Mouse (Mus musculus): ENCODE results near the gene Slc47a1. TPM values are rescaled to one million over a fixed set of nuclear protein-coding genes. Genes with fewer than 3 reads are reported as not detected.
"Not testable (repeated sequence)": the region's sequence is repeated elsewhere in the genome, so short reads cannot be mapped to it uniquely, and the experiment has no call there.

Slc47a1 gene
- 4.3 and 9.1 TPM in 2 replicates for polyA plus RNA-seq (2014; fragmentation: Nextera tagmentation; extraction: Ambion mirVana)

DNA sequence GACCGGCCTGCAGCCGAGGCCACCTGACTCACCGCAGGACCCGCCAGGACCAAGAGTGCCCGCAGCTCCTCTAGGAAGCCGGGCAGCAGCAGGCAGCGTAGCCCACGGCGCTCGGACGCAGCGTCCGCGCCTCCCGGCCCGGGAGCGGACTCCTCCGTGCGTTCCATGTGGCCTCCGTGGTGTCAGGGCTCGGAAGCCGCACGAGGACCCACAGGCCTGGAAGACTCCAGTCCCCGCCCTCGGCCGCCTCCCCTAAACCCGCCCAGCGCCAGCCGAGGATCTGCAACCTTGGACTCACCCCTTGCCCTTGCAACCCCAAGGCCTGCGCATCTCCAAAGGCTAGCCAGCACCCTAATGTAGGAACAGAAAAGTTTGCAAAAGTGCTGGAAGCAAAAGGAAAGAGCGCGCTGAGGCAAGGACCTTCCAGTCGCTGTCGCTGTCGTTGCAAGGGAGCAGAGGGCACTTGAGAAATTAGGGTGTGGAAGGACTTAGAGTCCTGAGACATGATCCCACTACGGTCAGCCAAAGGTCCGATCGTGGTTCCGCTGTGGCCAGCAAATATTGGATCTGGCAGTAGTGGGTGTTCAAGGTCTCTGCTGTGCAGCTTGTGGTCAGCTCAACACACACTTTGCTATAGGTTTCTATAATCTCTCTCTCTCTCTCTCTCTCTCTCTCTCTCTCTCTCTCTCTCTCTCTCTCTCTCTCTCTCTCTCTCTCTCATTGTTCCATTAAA lies at the start of gene Slc47a1:
Gene Slc47a1, minus strand, starts transcription at position 465 of the 733 bp plus-strand sequence.
- WGBS = 16% methylated on average over 33 of the region's 39 CpGs
- no peaks in the 10 kb centered on the region for H3K36me3 ChIP-seq (ENCODE audit: control insufficient read depth, insufficient read depth, low read length)
- no peaks in the 10 kb centered on the region for H3K9me3 ChIP-seq (ENCODE audit: control insufficient read depth, low read length)
- H3K9ac ChIP-seq (ENCODE audit: low read depth, low read length) = peak within 1 kb of the TSS; percentile 12; the same call in 1 of the 2 replicates
- no peak within 1 kb of the TSS for H3K27ac ChIP-seq (ENCODE audit: low read depth, low read length)
- no peaks in the 10 kb centered on the region for H3K4me1 ChIP-seq (ENCODE audit: control insufficient read depth, insufficient read depth, low read length)
- no peak for ATAC-seq (ENCODE audit: low FRiP score, low TSS enrichment)
- peak within 1 kb of the TSS; percentile 33 for H3K4me3 ChIP-seq (ENCODE audit: low read length)
- peaks cover 27% of the 10 kb centered on the region for H3K27me3 ChIP-seq (ENCODE audit: control insufficient read depth, insufficient read depth, low read length)
- H3K4me2 ChIP-seq (replicated peaks; ENCODE audit: low read depth, low read length) = peak within 1 kb of the TSS; percentile 52

DNA sequence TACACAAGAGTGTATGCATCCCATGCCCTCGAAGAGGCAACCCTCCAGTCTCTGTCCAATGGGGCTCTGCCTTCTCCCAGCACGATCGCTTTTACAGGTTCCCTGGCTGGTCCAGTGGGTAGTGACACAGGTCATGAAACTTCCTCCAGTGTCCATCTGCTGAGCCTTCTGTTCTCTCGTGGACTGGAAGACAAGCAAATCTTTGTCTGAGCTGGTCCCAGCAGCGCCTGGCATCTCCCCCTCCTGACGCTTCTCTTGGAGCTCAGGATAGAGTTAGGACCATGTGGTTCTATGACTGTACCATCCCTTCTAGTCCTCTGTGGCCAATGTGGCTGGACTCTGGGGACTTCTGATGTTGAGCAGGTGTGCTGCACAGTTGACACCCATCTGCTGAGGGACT lies 41.1 kb upstream of the Slc47a1 start:
- H3K9ac ChIP-seq (ENCODE audit: low read depth, low read length) = no peak overlapping the region
- H3K4me2 ChIP-seq (replicated peaks; ENCODE audit: low read depth, low read length) = no peak overlapping the region
- no peak overlapping the region for H3K27ac ChIP-seq (ENCODE audit: low read depth, low read length)
- H3K4me3 ChIP-seq (ENCODE audit: low read length) = no peak overlapping the region
- 82% methylated on average over 6 of the region's 6 CpGs for WGBS
- H3K36me3 ChIP-seq (ENCODE audit: control insufficient read depth, insufficient read depth, low read length) = no peaks in the 10 kb centered on the region
- H3K27me3 ChIP-seq (ENCODE audit: control insufficient read depth, insufficient read depth, low read length) = no peaks in the 10 kb centered on the region
- no peaks in the 10 kb centered on the region for H3K4me1 ChIP-seq (ENCODE audit: control insufficient read depth, insufficient read depth, low read length)
- H3K9me3 ChIP-seq (ENCODE audit: control insufficient read depth, low read length) = peaks cover 3% of the 10 kb centered on the region; the same call in 1 of the 2 replicates
- ATAC-seq (ENCODE audit: low FRiP score, low TSS enrichment) = no peak

DNA sequence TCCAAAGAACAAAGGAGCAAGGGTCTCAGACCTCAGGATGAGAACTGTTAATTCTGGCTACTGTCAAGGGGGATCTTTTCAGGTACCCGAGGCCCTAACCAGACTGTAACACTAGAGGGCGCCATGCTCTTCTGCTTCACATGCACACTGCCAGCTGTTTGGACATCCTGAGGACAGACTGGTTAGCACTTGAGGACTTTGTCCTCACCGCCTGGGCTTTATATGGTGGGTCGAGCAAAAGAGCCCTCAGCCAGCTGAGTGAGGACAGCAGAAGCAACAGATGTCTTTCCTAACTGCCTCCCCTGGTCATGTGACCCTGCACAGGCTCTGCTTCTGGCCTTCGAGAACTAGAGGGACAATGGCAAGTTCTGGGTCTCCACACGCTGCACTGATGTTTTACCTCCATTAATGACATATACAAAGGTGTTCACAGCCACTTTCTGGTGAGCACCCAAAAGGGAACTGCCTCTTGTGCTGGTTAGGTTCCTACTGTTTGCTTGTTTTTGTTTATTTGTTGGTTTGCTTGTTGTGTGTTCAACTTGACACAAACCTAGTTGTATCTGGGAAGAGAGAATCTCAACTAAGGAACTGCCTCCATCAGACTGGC lies 39.9 kb upstream of the Slc47a1 start:
- Histone ChIP-seq H3K27me3 (ENCODE audit: control insufficient read depth, insufficient read depth, low read length) (no peaks in the 10 kb centered on the region), H3K4me1 (ENCODE audit: control insufficient read depth, insufficient read depth, low read length) (no peaks in the 10 kb centered on the region), H3K36me3 (ENCODE audit: control insufficient read depth, insufficient read depth, low read length) (no peaks in the 10 kb centered on the region), H3K9me3 (ENCODE audit: control insufficient read depth, low read length) (peaks cover 3% of the 10 kb centered on the region; the same call in 1 of the 2 replicates), H3K4me3 (ENCODE audit: low read length) (no peak overlapping the region), H3K4me2 (replicated peaks; ENCODE audit: low read depth, low read length) (no peak overlapping the region), H3K9ac (ENCODE audit: low read depth, low read length) (no peak overlapping the region), H3K27ac (ENCODE audit: low read depth, low read length) (no peak overlapping the region)
- peak; percentile 79 for ATAC-seq (ENCODE audit: low FRiP score, low TSS enrichment)
- 25% methylated on average over 6 of the region's 6 CpGs for WGBS

- not testable (repeated sequence) for H3K9me3 ChIP-seq (ENCODE audit: control insufficient read depth, low read length); ATAC-seq (ENCODE audit: low FRiP score, low TSS enrichment); H3K27me3 ChIP-seq (ENCODE audit: control insufficient read depth, insufficient read depth, low read length); H3K4me3 ChIP-seq (ENCODE audit: low read length); H3K9ac ChIP-seq (ENCODE audit: low read depth, low read length); H3K36me3 ChIP-seq (ENCODE audit: control insufficient read depth, insufficient read depth, low read length); H3K27ac ChIP-seq (ENCODE audit: low read depth, low read length); H3K4me1 ChIP-seq (ENCODE audit: control insufficient read depth, insufficient read depth, low read length); H3K4me2 ChIP-seq (replicated peaks; ENCODE audit: low read depth, low read length)
- 83% methylated on average over 17 of the region's 17 CpGs for WGBS
Observed at GRCm38 (mm10) chr11:61416540-61416939, 38.4 kb upstream of the Slc47a1 start.

GRCm38 (mm10) chr11:61415444-61415843 lies 37.3 kb upstream of the Slc47a1 start:
- 91% methylated on average over 1 of the region's 1 CpGs for WGBS
- no peak for ATAC-seq (ENCODE audit: low FRiP score, low TSS enrichment)
- H3K9ac ChIP-seq (ENCODE audit: low read depth, low read length) = no peak overlapping the region
- H3K27ac ChIP-seq (ENCODE audit: low read depth, low read length) = no peak overlapping the region
- no peaks in the 10 kb centered on the region for H3K4me1 ChIP-seq (ENCODE audit: control insufficient read depth, insufficient read depth, low read length)
- H3K9me3 ChIP-seq (ENCODE audit: control insufficient read depth, low read length) = peaks cover 3% of the 10 kb centered on the region; the same call in 1 of the 2 replicates
- H3K4me2 ChIP-seq (replicated peaks; ENCODE audit: low read depth, low read length) = no peak overlapping the region
- H3K27me3 ChIP-seq (ENCODE audit: control insufficient read depth, insufficient read depth, low read length) = no peaks in the 10 kb centered on the region
- no peaks in the 10 kb centered on the region for H3K36me3 ChIP-seq (ENCODE audit: control insufficient read depth, insufficient read depth, low read length)
- no peak overlapping the region for H3K4me3 ChIP-seq (ENCODE audit: low read length)

DNA sequence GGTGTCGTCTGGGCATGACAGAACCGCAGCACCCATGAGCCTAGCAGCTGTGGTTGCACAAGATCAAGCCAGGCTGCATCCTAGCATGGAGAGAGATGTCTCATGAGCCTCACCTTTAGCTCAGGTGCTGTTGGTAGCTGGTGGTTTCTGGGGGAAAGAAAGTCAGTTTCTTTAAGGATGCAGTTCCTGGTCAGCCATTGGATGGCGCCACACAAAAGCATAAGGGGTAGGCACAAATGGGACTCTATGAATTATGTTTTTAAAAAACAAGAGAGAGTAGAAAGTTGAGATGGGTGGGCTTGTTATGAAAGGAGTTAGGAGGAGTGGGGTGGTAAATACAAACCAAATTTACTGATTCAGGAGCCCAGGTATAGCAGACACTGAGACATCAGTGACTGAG lies 36.4 kb upstream of the Slc47a1 start:
- Histone ChIP-seq H3K4me2 (replicated peaks; ENCODE audit: low read depth, low read length) (no peak overlapping the region), H3K4me3 (ENCODE audit: low read length) (no peak overlapping the region), H3K36me3 (ENCODE audit: control insufficient read depth, insufficient read depth, low read length) (no peaks in the 10 kb centered on the region), H3K27me3 (ENCODE audit: control insufficient read depth, insufficient read depth, low read length) (no peaks in the 10 kb centered on the region), H3K27ac (ENCODE audit: low read depth, low read length) (no peak overlapping the region), H3K9ac (ENCODE audit: low read depth, low read length) (no peak overlapping the region), H3K9me3 (ENCODE audit: control insufficient read depth, low read length) (no peaks in the 10 kb centered on the region), H3K4me1 (ENCODE audit: control insufficient read depth, insufficient read depth, low read length) (no peaks in the 10 kb centered on the region)
- 79% methylated on average over 3 of the region's 3 CpGs for WGBS
- no peak for ATAC-seq (ENCODE audit: low FRiP score, low TSS enrichment)

DNA sequence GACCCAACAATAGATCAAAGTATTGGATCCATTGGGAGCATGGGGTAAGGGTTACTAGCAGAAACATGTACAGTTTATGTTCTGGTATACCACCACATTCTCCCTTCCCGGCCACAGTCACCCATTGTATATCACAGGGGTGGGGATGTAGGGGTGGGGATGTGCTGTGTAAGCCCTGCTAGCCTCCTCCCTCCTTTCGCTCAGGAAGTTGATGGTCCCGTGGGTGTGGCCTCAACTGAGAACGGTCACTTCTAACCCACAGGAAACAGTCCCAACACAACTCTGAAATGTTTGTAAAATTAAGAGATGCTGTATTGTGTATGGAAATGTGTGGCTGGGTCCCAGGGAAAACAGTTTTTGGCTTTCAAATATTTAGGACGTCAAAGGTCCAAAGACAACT lies 35.3 kb upstream of the Slc47a1 start:
- WGBS = 67% methylated on average over 5 of the region's 5 CpGs
- Histone ChIP-seq H3K4me2 (replicated peaks; ENCODE audit: low read depth, low read length) (no peak overlapping the region), H3K27me3 (ENCODE audit: control insufficient read depth, insufficient read depth, low read length) (no peaks in the 10 kb centered on the region), H3K4me3 (ENCODE audit: low read length) (no peak overlapping the region), H3K36me3 (ENCODE audit: control insufficient read depth, insufficient read depth, low read length) (no peaks in the 10 kb centered on the region), H3K9ac (ENCODE audit: low read depth, low read length) (no peak overlapping the region), H3K27ac (ENCODE audit: low read depth, low read length) (no peak overlapping the region), H3K9me3 (ENCODE audit: control insufficient read depth, low read length) (no peaks in the 10 kb centered on the region), H3K4me1 (ENCODE audit: control insufficient read depth, insufficient read depth, low read length) (no peaks in the 10 kb centered on the region)
- ATAC-seq (ENCODE audit: low FRiP score, low TSS enrichment) = no peak

DNA sequence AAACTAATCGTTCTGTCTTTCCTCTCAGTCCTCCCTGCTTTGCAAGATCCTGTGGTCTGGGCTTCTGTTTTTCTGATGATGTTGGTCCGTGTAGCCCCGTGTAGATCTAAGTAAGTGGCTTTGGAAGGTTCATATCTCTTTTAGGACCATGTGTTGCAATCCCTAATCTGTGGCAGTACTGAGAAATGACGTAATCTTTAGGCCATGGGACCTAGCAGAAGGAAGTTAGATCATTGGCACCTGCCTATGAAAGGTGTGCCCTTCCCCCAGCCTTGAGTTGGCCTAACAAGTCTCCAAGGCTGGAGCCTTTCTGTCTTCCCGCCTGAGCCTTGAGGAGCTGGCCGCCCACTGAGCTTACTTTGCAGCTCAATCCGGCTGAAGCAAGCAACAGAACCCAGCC lies 33.7 kb upstream of the Slc47a1 start:
- H3K4me3 ChIP-seq (ENCODE audit: low read length) = no peak overlapping the region
- no peak overlapping the region for H3K9ac ChIP-seq (ENCODE audit: low read depth, low read length)
- no peaks in the 10 kb centered on the region for H3K36me3 ChIP-seq (ENCODE audit: control insufficient read depth, insufficient read depth, low read length)
- no peak overlapping the region for H3K4me2 ChIP-seq (replicated peaks; ENCODE audit: low read depth, low read length)
- no peak overlapping the region for H3K27ac ChIP-seq (ENCODE audit: low read depth, low read length)
- ATAC-seq (ENCODE audit: low FRiP score, low TSS enrichment) = no peak
- no peaks in the 10 kb centered on the region for H3K9me3 ChIP-seq (ENCODE audit: control insufficient read depth, low read length)
- no peaks in the 10 kb centered on the region for H3K4me1 ChIP-seq (ENCODE audit: control insufficient read depth, insufficient read depth, low read length)
- 49% methylated on average over 7 of the region's 7 CpGs for WGBS
- H3K27me3 ChIP-seq (ENCODE audit: control insufficient read depth, insufficient read depth, low read length) = no peaks in the 10 kb centered on the region

DNA sequence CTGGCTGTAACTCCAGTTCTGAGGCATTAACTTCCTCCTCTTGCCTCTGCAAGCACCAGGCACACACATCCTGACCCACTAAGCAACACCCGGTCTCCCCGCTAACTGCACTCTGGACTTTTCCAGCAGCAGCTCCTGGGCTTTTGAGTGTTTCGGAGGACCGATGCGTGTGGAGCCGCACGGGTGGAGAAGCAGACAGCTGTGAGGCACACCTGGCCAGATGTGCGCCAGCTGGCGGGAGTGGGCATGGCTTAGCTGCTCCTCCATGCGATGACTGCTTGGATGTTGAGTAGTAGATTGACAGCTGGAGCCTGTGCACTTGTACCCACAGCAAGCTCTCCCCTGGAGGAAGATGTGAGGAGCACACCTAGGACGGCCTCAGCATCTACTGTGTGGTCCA lies 33.1 kb upstream of the Slc47a1 start:
- WGBS = 79% methylated on average over 11 of the region's 11 CpGs
- ATAC-seq (ENCODE audit: low FRiP score, low TSS enrichment) = no peak

More for the DNA sequence above, 33.1 kb upstream of the Slc47a1 start:
- Histone ChIP-seq H3K4me1 (ENCODE audit: control insufficient read depth, insufficient read depth, low read length) (no peaks in the 10 kb centered on the region), H3K9me3 (ENCODE audit: control insufficient read depth, low read length) (no peaks in the 10 kb centered on the region), H3K9ac (ENCODE audit: low read depth, low read length) (no peak overlapping the region), H3K4me2 (replicated peaks; ENCODE audit: low read depth, low read length) (no peak overlapping the region), H3K36me3 (ENCODE audit: control insufficient read depth, insufficient read depth, low read length) (no peaks in the 10 kb centered on the region), H3K27ac (ENCODE audit: low read depth, low read length) (no peak overlapping the region), H3K4me3 (ENCODE audit: low read length) (no peak overlapping the region), H3K27me3 (ENCODE audit: control insufficient read depth, insufficient read depth, low read length) (no peaks in the 10 kb centered on the region)

Measured in kidney, embryonic 14.5 days (tissue).